Mouse (Mus musculus) hindbrain, embryonic 16.5 days (tissue): Measurements from ENCODE around the gene Wdr49. TPM values are rescaled to one million over a fixed set of nuclear protein-coding genes. Genes with fewer than 3 reads are reported as not detected.

Source experiments
- ATAC-seq: fragments of 200-750 bp; cut with Nextera tagmentation; 2 replicates; pipeline ENCODE4 v1.8.0; 2017; ENCODE audit warnings: moderate TSS enrichment, moderate library complexity
- H3K27ac ChIP-seq: fragments of 300-500 bp; sonication (generic); 2 replicates; pipeline ENCODE4 v1.5.1; 2014; ENCODE audit warnings: low read depth, mild to moderate bottlenecking, control low read depth, low read length, moderate library complexity
- H3K27me3 ChIP-seq: fragments of 300-500 bp; sonication (generic); replicated peaks from 2 replicates; pipeline ENCODE4 v1.6.1; 2014; ENCODE audit warnings: low read length; ENCODE audit not compliant: control insufficient read depth, insufficient read depth
- H3K36me3 ChIP-seq: fragments of 300-500 bp; sonication (generic); 2 replicates; pipeline ENCODE4 v1.6.1; 2014; ENCODE audit warnings: mild to moderate bottlenecking, low read length, moderate library complexity, mixed read lengths; ENCODE audit not compliant: control insufficient read depth, insufficient read depth
- H3K4me1 ChIP-seq: fragments of 300-500 bp; sonication (generic); 2 replicates; pipeline ENCODE4 v1.6.1; 2014; ENCODE audit warnings: low read depth, low read length; ENCODE audit not compliant: control insufficient read depth, insufficient read depth
- H3K4me2 ChIP-seq: fragments of 300-500 bp; sonication (generic); 2 replicates; pipeline ENCODE4 v1.6.1; 2014; ENCODE audit warnings: mild to moderate bottlenecking, low read length, control low read depth, moderate library complexity
- H3K4me3 ChIP-seq: fragments of 300-500 bp; sonication (generic); 2 replicates; pipeline ENCODE4 v1.5.1; 2014; ENCODE audit warnings: mild to moderate bottlenecking, low read length, control low read depth, moderate library complexity
- H3K9ac ChIP-seq: fragments of 300-500 bp; sonication (generic); 2 replicates; pipeline ENCODE4 v1.6.1; 2014; ENCODE audit warnings: low read depth, mild to moderate bottlenecking, control low read depth, low read length, moderate library complexity
- H3K9me3 ChIP-seq: fragments of 300-500 bp; sonication (generic); 2 replicates; pipeline ENCODE4 v1.6.1; 2014; ENCODE audit warnings: mild to moderate bottlenecking, low read length, moderate library complexity; ENCODE audit not compliant: control insufficient read depth
- WGBS: fragments of 180-500 bp; shearing (Covaris S2); extraction: QIAGEN DNeasy Blood & Tissue Kit; methylation state at CpG from one replicate; pipeline ENCODE4 v1.1.7; 2014; 5-methylcytosine and 5-hydroxymethylcytosine counted together
- polyA plus RNA-seq: library from polyadenylated mRNA; unstranded; fragments of >200 nt; fragmentation: Nextera tagmentation; extraction: Ambion mirVana; gene quantifications from 2 replicates; pipeline ENCODE4 v1.2.1, GENCODE M21; 2015

Gene Wdr49
- polyA plus RNA-seq, 1 experiment from 2014 or later: 0.44 TPM

DNA sequence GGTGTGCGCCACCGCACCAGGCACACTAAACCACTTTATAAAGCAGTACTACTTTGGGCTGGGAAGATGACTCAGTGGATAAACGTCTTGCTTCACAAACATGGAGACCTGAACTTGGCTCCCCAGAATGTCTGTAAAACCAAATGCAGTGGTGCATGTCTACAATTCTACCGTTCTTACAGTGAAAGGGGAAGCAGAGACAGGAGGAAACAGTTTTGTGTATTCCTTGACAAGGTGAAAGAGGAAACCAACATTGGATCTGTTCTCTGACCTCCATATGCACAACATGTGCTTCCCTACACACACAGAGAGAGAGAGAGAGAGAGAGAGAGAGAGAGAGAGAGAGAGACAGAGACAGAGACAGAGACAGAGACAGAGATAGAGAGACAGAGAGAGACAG is 204.5 kb downstream of the Wdr49 start:
- Histone ChIP-seq H3K9me3 (no peaks in the 10 kb centered on the region), H3K4me3 (no peak overlapping the region), H3K27ac (no peak overlapping the region), H3K4me2 (no peak overlapping the region), H3K36me3 (no peaks in the 10 kb centered on the region), H3K4me1 (no peaks in the 10 kb centered on the region), H3K9ac (no peak overlapping the region), H3K27me3 (no peaks in the 10 kb centered on the region)
- no peak for ATAC-seq
- WGBS: 80% methylated on average over 4 of the region's 4 CpGs

DNA sequence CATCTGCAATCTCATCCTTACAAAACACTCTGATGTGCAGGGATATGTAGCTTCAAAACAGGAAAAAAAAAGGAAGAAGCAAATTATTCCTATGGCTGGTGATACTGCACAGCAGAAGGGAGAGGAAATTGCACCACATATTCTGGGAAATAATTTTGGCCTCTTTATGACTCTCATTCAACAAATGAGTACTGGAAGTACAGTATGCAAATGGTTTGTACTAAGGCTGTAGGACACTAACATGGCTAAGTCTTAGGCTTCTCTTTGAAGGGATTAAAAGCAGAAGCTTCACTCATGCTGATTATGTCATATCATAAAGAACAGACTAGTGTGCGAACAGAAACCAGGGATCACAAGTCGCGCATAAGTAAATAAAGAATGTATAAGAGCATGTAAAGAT is 205.4 kb downstream of the Wdr49 start:
- Histone ChIP-seq H3K27me3 (no peaks in the 10 kb centered on the region), H3K4me1 (no peaks in the 10 kb centered on the region), H3K4me2 (no peak overlapping the region), H3K4me3 (no peak overlapping the region), H3K9me3 (no peaks in the 10 kb centered on the region), H3K36me3 (no peaks in the 10 kb centered on the region), H3K9ac (no peak overlapping the region), H3K27ac (no peak overlapping the region)
- ATAC-seq: no peak
- 90% methylated on average over 3 of the region's 3 CpGs for WGBS

DNA sequence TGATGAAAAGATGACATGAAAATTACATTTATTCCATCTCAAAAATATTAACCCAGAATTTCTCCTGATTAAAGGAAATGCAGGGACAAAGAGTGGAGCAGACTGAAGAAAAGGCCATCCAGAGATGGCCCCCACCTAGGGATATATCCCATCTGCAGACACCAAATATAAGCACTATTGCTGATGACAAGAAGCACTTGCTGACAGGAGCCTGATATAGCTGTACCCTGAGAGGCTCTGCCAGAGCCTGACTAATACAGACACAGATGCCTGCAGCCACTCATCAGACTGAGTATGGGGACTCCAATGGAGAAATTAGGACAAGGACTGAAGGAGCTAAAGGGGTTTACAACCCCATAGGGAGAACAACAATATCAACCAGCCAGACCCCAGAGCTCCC is 206.8 kb downstream of the Wdr49 start:
- Histone ChIP-seq H3K4me3 (no peak overlapping the region), H3K4me1 (no peaks in the 10 kb centered on the region), H3K9me3 (no peaks in the 10 kb centered on the region), H3K27ac (no peak overlapping the region), H3K36me3 (no peaks in the 10 kb centered on the region), H3K9ac (no peak overlapping the region), H3K4me2 (no peak overlapping the region), H3K27me3 (no peaks in the 10 kb centered on the region)
- ATAC-seq: no peak

DNA sequence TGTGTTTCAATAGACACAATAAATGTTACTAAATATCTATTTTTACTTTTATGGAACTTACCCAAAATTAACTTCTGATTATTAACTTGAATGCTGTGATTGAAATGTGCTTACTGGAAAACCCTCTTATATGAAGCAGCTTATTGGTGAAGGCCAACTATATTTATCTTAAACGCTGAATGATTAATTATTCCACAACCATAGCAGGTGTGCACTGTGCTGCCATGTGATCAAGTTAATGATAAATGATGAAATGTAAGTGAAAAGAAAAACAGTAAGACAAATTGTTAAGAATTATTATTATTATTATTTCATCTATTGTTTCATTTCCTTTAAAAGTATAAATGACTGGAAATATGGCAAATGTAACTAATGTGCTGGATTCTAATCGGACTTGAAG is 212.0 kb downstream of the Wdr49 start, which contains the start of gene Serpini2:
Gene Serpini2 (minus strand): TSS at position 101 of the 400 bp plus-strand sequence.
- H3K4me1 ChIP-seq: no peaks in the 10 kb centered on the region
- H3K4me2 ChIP-seq: no peak within 1 kb of the TSS
- H3K9me3 ChIP-seq: no peaks in the 10 kb centered on the region
- no peak for ATAC-seq
- H3K9ac ChIP-seq: no peak within 1 kb of the TSS
- no peak within 1 kb of the TSS for H3K4me3 ChIP-seq
- no peak within 1 kb of the TSS for H3K27ac ChIP-seq
- H3K36me3 ChIP-seq: no peaks in the 10 kb centered on the region
- 92% methylated on average over 2 of the region's 2 CpGs for WGBS
- H3K27me3 ChIP-seq: no peaks in the 10 kb centered on the region

DNA sequence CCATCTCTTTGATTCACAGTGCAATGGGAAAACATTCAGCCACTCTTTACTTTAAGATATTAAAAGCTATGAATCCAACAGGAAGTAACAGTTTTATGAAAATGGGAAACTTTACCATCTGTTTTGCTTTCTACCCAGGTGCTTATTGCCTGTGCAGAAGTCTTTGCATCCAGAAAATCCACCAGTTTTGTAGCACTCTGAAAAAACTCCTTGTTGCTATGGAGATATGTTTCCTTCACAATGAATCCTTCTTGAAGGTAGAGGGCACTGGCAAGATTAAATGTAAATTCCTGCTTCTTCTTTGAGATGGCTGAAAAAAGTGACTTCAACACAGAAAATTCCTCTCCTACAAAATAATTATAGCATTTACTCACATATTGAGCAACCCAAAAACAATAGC is 222.6 kb downstream of the Wdr49 start:
- H3K36me3 ChIP-seq: no peaks in the 10 kb centered on the region
- ATAC-seq: no peak
- H3K9me3 ChIP-seq: no peaks in the 10 kb centered on the region
- H3K9ac ChIP-seq: no peak overlapping the region
- no peak overlapping the region for H3K4me2 ChIP-seq
- no peaks in the 10 kb centered on the region for H3K27me3 ChIP-seq
- H3K4me3 ChIP-seq: no peak overlapping the region
- H3K4me1 ChIP-seq: no peaks in the 10 kb centered on the region
- no peak overlapping the region for H3K27ac ChIP-seq

Other genes with a start within 250 kb of the Wdr49 start
- not detected in 2 replicates for gene Serpini2, start 212.1 kb downstream of the Wdr49 start, polyA plus RNA-seq
- gene Pdcd10, start 74.7 kb upstream of the Wdr49 start, polyA plus RNA-seq: 69.7 and 75.8 TPM in 2 replicates
- 171 and 186 TPM in 2 replicates for gene Serpini1, start 75.4 kb upstream of the Wdr49 start, polyA plus RNA-seq